Mouse (Mus musculus) ZHBTc4 (cell line): Measurements from ENCODE around the gene Eya2.
A peak's percentile ranks its signal among the peaks of the same experiment; 100 is the strongest.

Experiments
- DNase-seq: peaks from one replicate; pipeline ENCODE4 v3.0.0-alpha.2; 2011; ENCODE audit warnings: low read depth, low spot score

The Eya2 gene

DNA sequence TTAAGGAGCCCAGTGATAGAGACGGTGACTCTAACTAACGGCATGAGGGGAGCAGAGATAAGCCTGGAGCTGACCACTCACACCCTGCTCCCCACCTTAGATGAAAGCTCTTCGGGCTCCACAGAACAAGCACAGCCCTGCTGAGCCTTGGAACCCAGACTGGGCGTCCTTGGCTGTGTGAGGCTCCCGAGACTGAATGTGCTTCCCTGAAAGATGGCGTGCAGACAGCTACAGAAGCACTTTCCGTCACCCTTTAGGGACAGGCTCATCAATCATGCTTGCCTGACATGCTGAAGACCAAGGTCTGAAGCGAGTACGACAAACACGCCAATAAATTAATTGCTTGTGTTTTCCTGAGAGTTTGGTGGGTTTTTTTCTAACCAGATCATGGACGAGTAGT, 56.2 kb downstream of the Eya2 start:
- DNase-seq: no peak

DNA sequence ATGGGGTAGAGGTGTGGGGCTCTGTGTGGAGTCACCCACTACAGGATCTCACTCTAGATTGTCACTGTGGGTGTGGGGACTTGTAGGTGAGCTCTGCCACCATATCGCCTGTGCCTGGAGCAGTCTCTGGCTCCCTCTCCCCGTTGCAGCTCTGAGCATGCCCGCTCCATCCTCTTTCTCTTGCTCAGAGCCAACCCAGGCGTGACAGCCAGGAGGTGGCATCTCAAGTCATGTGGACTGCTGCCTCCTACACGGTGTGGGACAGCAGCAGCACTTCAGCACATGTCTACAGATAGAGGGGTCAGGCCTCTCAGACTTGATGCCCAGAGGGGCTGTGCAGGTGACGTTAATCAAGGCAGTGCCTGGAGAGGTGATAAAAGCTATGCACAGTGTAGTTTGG, 57.4 kb downstream of the Eya2 start:
- DNase-seq: no peak

DNA sequence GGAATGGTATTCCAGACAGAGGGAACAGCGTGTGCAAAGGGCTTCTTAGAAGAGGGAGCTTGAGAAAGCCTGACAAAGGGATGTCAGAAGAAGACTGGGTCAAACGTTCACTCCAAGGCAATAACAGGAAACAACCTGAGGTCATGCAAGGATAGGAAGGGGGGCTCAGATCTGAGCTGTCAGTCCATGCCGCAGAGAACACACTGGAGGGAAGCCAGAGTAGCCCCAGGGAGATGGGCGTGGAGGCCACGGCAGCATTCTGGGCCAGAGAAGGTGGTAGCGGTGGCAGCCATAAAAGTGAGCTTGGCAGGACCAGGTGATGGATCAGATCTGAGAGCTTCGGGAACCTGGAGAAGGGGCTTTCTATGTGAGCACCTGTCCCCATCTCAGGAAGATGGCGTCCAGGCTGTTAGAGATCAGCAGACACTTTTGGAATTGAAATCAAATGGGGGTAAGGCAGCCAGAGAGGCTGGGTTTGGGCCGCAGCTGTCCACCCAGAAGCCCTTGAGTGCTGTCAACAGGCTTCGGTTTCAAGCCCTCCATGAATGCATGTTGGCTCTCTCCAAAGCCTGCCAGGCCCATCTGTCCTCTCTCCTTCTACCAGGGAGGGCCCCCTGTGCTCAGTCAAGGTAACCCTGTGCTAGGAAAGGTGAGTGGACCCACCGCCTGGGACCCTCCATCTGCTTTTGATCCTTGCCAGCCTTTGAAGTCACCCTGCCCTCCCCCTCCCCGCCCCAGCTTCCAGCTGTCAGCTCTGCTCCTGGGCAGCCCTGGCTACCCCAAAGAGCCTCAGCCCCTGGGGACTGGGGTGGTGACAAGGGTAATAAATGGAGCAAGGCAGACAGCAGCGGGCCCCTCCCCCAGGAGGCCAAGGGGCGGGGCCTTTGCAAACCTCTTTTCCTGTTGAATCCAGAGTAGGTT, 58.4 kb downstream of the Eya2 start:
- peak; percentile 48 for DNase-seq

DNA sequence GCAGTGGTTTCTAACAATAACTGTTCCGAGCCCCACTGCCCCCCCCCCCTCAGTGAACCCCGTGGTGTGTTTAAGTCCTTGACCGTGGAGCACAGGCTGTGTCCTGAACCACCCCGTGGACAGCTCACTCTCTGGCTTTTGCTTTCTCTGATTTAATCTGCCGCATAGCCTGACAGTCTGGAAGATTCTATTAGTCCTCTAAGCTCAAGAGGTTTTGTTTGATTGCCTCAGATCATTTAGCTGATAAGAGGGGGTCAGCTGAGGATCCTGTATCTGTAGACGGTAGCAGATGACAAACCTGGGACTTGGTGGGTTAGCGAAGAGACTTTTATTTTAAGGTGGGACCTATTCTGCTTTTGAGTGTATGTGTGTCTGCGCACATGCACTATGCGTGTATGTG, 59.3 kb downstream of the Eya2 start:
- DNase-seq: no peak

DNA sequence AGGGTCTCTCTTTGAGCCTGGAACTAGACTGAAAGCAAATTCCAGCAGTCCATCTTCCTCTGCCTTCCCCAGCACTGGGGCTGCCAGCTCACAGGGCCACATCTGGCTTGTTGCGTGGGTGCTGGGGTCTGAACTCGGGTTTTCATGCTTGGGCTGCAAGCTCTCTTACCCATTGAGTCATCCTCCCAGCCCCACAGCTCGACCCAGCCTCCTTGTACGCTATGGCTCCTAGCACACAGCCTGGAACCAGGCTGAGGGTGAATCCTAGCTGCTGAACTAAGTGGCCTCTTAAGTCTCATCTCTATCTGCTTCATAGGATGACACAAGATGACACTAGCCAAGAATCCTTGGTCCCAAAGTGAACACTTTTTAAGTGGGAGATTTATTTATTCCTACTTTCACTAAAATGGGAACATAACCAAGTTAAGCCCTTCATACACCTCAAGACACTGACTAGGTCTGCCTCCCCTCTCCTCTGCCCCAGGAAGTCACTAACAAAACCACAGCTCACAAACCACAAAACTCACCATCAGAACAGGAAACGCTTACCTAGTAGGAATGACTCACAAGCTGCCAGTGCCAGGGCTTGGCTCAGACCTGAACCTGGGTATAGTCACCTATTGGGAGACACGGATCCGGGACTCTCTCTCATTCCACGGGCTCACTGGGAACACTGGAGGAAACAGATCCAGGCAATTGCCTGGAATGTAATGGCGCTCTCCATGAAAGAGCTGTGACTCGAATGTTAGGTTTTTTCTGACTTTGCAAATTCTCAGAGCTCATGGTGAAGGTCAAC, 60.1 kb downstream of the Eya2 start:
- DNase-seq: no peak

DNA sequence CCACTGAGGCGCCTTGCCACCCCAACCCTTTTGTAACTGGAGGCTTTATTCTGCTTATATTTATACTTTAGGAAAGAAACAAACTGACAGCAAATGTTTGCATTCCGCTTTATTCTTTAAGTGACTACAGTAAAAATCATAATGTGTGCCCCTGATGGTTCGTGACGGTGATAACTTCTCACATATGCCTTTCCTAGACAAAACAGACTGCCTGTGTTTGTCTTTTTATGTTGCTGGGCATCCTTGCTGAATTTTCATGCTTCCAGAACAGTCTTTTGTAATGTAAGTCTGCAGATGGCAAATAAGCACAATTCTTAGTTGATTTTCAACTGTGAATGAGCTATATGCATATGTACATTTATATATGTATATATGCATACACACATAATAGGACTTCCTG, 61.7 kb downstream of the Eya2 start:
- no peak for DNase-seq

DNA sequence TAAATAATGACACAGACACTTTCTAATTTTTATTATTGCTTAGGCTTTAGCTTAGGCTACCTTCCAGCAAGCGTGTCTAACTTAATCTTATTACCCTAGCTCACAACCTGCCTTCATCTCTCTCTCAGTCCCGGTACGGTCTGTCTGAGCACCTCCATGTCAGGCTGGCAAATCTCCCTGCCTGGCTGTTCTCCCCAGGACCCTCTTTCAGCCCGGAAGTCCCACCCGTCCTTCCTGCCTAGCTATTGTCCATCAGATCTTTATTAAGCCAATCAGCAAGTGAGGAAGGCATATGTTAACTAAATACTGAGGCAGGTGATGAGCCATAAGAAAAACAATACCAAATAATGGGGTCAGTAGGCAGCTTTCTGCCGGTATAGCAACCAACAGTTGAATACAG, 62.1 kb downstream of the Eya2 start:
- DNase-seq: no peak

DNA sequence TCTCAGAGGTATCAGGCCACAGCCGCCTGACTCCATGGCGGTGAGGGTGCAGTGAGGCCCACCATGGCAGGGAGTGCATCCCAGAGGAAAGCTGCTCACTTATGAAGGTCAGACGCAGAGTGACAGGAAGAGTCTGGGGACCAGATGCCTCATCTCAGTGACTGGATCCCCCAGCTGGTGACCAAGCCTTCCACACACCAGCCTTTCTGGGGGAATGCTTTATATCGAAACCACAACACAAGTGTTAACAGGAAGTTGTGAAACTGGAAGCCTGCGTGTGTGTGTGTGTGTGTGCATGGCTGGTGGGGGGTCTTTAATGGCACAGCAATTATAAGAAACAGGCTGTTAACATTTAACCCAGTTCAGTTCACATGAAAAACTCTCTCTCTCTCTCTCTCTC, 64.7 kb downstream of the Eya2 start:
- DNase-seq: no peak

DNA sequence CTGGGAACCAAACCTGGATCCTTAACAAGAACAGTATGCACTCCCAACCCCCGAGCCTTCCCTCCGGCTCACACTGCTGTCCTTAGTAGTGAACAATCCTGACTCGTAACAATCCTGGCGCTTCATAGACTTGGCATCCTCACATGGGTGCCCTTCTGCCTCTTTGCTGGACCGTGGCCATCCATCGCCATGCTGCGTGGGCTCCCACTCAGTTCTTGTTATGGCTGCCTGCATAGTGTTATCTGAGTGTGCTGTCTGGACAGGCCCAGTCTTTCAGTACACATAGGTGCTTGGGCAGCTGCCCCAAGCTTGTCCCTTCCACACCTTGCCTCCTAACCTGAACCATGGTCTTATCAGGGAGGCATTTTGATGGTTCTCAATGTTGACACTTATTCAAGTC, 68.4 kb downstream of the Eya2 start:
- DNase-seq: no peak

DNA sequence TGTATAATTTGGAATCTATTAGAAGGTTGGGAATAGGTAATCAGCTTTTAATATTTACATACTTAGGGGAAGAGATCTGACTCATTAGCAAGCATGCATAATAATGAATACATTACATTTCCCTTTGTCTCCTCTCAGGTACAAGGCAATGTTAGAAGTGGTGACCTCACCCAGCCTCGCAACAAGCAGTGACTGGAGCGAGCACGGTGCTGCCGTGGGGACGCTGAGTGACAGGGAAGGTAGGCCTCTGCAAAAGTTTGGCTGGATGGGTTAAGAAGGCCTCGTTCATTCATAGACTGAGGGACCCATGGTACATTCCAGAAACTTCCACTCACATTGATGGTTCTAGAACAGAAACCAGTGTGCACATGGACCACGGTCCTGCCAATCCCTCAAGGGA, 69.8 kb downstream of the Eya2 start:
- DNase-seq: no peak

DNA sequence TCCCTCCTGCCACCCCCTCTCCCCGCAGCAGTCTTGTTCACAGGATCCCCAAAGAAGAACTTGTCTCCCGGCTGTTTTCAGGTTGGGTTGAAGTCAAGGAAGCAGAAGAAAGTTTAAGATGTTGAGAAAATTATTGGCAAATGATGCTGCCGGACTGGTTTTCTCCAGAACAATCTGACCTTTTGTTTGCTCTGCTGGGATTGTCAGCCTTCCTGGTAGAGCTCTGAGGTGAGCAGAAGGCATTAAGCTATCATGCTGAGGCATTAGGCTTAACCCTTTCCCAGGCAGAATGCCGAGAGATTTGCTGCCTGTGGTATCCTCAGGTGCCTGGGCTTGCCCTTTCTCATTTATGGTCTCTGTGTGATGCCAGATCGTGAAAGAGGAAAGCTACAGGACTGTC, 70.3 kb downstream of the Eya2 start:
- no peak for DNase-seq

DNA sequence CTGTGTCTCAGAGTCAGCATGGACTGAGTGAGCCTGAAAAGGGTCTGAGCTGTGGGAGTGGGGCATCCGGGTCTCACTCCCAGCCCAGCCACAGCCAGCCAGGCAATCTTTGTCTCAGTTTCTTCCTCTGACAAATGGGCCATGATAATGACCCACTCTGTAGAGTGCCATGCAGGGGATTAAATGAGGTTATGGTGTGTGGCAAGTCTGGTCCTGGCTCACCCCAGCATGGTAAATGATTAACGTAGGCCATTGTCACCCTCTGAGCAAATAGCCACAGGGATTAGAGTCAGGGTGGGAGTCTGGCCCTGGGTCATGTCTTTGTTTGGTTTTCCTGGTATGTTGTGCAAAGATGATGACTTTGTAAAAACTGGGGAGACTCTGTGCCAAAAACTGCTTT, 72.3 kb downstream of the Eya2 start:
- no peak for DNase-seq

DNA sequence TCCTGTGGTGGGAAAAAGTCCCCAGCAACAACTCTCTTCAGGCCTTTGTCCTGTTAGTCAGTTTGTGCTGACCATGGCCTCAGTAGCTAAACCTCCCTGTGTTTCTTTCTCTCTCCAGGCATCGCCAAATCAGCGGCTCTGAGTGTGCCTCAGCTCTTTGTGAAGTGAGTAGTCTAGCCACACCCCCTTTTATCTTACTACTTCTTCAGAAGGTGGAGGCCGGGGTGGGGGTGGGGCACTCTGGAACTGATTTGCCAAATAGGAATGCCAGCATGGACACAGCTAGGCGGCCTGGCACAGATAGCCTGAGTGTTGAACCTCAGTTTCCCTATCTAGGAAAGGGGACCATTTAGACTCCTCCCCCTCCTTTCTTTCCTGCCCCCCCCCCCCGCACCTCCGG, 87.9 kb downstream of the Eya2 start:
- no peak for DNase-seq

DNA sequence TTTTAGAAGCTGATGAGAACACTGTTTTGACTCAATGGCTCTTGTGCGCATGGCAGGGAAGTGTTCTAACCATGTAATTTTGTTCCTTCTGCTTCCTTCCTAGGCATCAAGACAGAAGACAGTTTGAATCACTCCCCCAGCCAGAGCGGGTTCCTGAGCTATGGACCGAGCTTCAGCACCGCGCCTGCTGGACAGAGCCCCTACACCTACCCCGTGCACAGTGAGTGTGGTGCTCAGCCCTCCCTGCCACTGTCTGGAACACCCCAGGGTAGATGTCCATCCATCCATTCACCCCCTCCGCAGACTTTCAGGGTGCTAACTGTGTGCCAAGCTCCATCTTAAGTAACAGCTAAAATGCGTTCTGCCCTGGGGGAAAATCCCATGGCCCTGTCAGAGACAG, 92.7 kb downstream of the Eya2 start:
- DNase-seq: peak; percentile 30

DNA sequence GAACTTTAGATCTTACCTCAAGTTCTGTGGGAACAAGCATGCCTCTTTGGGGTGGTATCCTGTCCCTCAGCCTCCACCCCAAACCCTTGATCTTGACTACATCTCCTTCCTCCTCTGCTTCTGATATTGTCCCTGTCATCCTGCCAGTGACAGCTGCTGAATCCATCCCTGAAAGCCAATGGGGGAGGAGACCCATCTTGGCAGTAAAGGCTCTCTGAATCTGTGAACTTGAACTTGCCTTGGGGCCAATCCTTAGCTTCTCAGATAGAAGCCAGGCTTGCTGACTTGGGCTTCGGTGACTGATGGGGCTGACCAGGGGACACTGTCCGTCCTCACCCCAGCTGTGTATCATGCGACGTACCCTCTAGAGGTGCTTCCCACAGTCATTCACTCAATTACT, 94.1 kb downstream of the Eya2 start:
- no peak for DNase-seq

DNA sequence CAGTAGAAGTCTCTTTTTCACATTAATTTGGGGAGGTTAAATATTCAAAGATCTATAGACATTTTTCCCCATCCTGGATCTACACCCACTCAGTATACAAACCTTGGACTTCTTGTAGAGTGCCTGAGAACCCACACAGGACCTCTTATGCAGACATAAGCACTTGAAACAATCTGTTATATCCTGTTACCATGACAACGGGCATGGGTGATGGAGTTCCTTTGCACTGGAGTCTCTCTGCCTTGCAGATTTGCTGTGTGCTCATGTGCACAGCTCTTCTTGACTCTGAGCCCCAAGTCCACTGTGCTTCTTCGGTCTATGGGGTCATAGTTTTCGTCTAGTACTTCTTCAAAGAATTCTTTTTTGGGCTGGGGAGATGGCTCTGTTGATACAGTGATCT, 96.2 kb downstream of the Eya2 start:
- no peak for DNase-seq

DNA sequence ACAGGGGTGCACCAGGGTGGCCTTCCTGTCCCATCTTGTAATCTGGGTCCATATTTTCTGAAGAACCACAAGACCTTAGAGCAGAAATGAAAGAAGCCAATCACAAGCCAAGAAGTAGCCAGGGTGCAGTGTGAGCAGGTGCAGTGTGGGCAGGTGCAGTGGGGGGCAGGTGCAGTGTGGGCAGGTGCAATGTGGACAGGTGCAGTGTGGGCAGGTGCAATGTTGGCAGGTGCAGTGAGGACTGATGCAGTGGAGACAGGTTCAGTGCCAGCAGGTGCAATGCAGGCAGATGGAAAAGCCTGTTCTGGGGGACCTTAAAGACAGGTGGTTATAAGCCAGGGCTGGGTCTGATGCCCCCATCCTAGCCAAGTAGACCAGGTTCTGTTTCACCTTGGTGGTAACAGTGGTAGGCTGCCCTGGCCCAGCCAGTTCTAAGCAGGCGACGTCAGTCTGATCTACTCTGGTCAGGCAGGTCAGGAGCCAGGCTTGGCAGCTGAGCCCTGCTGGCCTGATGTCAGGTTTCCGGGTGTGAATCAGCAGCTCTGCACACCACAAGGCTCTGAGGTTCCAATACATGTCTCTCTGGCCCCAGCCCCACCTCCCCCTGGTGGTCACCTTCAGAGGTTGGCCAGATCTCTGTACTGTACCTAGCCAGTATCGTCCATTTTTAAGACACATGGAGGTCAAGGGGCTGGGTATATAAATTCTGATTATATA, 98.3 kb downstream of the Eya2 start:
- DNase-seq: peak; percentile 38

DNA sequence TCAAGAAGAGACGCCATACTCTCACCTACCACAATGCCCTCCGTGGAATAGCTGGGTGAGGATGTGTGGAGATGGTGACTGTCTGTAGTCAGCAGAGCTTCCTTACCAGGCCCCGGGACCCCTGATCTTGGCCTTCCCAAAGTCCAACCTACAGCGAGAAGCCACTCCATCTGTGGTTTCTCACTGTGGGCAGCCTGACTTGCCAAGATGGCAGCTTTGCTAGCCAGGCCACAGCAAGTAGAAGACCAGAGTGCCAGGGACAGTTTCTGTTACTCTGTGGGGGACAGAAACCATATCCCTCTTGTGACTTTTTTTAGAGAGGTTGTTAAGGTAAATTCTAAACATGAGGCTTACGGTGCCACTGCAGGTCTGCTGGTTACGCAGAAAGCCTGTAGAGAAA, 99.9 kb downstream of the Eya2 start:
- no peak for DNase-seq

DNA sequence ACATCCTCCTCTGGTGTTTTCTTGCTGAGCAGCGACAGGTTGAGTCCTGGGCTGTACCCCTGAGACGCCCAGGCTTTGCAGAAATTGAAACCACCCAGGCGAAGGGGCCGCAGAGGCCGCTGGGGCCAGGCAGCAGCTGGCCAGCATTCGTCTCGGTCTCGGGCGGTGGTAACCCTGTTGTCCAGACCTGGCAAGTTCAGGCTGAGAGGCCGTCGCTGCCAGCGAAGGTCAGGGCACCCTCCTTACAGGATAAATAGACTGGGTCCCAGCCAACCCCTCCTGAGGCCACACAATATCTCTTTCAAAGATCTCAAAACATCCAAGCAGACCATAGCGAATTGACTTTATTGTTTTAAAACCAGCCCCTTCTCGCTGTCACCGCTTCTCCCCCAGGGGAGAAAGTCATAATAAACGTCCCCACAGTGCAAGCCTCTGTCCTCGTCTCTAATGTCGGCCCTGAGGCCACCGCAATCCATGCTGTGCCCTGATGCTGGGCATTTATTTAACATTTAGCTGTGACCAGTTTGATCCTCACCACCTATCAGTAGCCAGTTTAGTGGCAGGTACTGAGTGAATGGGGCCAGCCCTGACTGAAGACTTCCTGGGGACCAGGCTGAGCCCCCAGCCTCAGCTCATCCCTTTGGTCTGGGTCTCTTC, 105.5 kb downstream of the Eya2 start:
- DNase-seq: no peak

DNA sequence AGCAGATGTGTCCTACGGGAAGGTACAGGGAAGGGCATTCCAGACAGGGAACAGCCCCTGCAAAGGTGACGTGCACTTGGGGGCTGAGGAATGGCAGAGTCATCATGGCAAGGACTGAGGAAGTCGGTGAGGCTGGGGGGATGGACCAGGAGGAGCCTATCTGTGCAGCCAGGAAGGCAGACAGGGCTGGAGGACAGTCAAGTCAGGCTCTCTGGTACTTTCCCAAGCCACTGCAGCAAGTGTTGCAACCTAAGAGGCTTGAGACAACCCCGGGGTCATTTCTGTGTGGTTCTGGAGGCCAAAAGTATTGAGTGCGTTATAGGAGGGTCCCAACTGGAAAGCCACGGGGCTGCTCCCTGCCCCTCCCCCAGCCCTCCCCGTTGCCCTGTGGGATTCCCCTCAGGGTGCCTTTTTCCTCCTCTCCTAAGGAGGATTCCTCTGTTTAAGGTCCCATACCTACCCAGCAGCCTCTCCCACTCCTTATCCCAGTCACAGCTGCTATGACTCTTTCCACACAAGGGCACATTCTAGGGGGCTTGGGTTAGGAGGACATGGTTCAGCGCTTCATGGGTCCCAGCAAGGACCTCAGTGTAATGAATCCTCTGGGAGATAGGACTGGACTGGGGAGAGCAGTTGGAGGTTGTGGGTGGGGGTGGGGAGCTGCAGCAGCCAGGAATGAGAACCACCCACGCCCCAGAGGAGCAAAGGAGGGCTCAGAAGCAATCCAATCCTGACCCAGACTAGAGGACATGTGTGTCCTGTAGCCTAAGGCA, 108.4 kb downstream of the Eya2 start:
- no peak for DNase-seq

DNA sequence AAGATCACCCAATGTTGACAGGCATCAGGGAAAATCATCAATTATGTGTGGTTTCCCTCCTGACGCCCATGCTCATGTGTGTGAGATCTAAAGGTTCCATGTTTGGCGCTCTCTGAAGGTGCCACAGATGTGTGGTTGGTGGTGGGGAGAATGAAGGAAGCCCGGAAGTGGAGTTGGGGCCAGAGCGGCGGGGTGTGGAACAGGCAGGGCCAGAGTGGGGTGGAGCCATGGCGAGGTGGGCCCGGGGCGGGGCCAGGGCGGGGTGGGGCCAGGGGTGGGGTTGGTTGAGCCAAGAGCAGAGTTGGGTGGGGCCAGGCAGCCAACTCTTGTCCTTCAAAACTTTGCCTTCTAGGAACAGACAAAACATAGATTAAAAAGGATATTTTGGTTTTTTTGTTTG, 113.4 kb downstream of the Eya2 start:
- no peak for DNase-seq
